Comparison of ENCODE assay signal across 9 mouse cellular contexts in the genomic region with DNA sequence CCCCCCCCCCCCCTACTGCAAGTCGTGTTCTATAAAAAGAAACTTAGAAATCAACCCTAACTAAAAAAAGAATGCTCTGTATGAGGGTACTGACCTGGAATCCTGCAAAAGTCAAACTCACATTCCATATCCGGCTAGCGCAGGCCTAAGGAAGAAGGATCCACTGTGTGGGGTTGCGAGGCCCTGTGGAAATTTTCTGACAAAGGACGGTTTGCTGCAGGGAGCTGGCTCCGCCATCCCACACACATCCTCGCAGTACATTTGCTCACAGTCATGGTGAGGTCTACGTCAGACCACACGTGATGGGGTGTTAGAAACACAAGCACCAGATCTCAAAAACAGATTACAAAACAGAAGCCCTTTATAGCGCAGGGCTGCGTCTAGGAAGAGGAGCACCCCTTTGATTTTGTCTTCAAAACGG. TPM values are rescaled to one million over a fixed set of nuclear protein-coding genes. Genes with fewer than 3 reads are reported as not detected.
A peak's percentile ranks its signal among the peaks of the same experiment; 100 is the strongest.
DNase-seq lines count a peak whose midpoint lies in the region; ATAC-seq lines count a peak whose summit lies in the region.
"Had no signal": no experiment of that assay in that cellular context is flagged by ENCODE, and none has a peak within 500 bp of the region (broad histone marks: within the 10 kb centered on the region; RNA-seq: fewer than 3 reads in every experiment).

No protein-coding gene starts in this region.

- no peaks in the 10 kb centered on the region for H3K4me1 ChIP-seq in forebrain, embryonic 15.5 days

- no peaks in the 10 kb centered on the region for H3K9me3 ChIP-seq in forebrain, embryonic 15.5 days

- no peak overlapping the region for H3K4me3 ChIP-seq in forebrain, embryonic 15.5 days

- WGBS in forebrain, embryonic 15.5 days = 81% methylated on average over 12 of the region's 12 CpGs

- no peaks in the 10 kb centered on the region for H3K27me3 ChIP-seq in forebrain, embryonic 15.5 days

- peak; percentile 96 for ATAC-seq in activated CD4-positive, CD25-positive, alpha-beta regulatory T cell, adult 4 months
- ATAC-seq in forebrain, embryonic 15.5 days (replicated peaks) = no peak

- peaks cover 8% of the 10 kb centered on the region; the same call in 1 of the 2 replicates for H3K36me3 ChIP-seq in forebrain, embryonic 15.5 days

- H3K4me2 ChIP-seq in forebrain, embryonic 15.5 days (replicated peaks) = no peak overlapping the region

- H3K9ac ChIP-seq in forebrain, embryonic 15.5 days (replicated peaks) = no peak overlapping the region

- peak; percentile 92 for DNase-seq in heart, adult 11 months
- no peak for DNase-seq in heart, adult 9 months (ENCODE audit: low spot score in 2 of 2)
- DNase-seq in kidney, postnatal 10 days = peak; percentile 51
- peak; percentile 78 to 87 for DNase-seq in right cerebral cortex, adult 2 months (ENCODE audit: low spot score in 2 of 2)
- DNase-seq in ovary, postnatal 10 days (ENCODE audit: low spot score) = no peak
- DNase-seq in gastrocnemius, postnatal 4 days (ENCODE audit: low spot score in 2 of 2) = no peak
- DNase-seq: lung, postnatal 10 days had no signal

- H3K27ac ChIP-seq in forebrain, embryonic 15.5 days (replicated peaks) = no peak overlapping the region

RNA-seq across cellular contexts. Expression of a gene that starts 56.5 kb away (rescaled TPM):
- polyA plus RNA-seq in activated CD4-positive, CD25-positive, alpha-beta regulatory T cell, adult 4 months (2017; shearing (Covaris generic)) = 10 to 100 TPM; 59.9 to 61.4 TPM
- 48.2 and 51.0 TPM in 2 replicates for polyA plus RNA-seq in forebrain, embryonic 15.5 days (2015; fragmentation: Nextera tagmentation; extraction: Ambion mirVana)
- total RNA-seq in gastrocnemius, postnatal 4 days (2021) = 10 to 100 TPM; 15.9 to 20.1 TPM

Comparison
In these comparisons a context has a peak if more than half of its experiments do, and no peak if none do; other contexts are left out.
1. DNase-seq: peak in heart, adult 11 months (single experiment), kidney, postnatal 10 days (single experiment) and right cerebral cortex, adult 2 months (2 of 2); none in heart, adult 9 months (0 of 2), ovary, postnatal 10 days (single experiment) and gastrocnemius, postnatal 4 days (0 of 2).